Mouse (Mus musculus) heart, embryonic 16.5 days (tissue): ENCODE results near the gene Tut7. TPM values are rescaled to one million over a fixed set of nuclear protein-coding genes. Genes with fewer than 3 reads are reported as not detected.

Experiments used
- ATAC-seq: fragments of 200-750 bp; cut with Nextera tagmentation; replicated peaks from 2 replicates; pipeline ENCODE4 v1.8.0; 2017; ENCODE audit warnings: moderate number of reproducible peaks; ENCODE audit not compliant: insufficient read depth, low FRiP score; ENCODE audit errors: extremely low read depth
- H3K27ac ChIP-seq: fragments of 300-500 bp; sonication (generic); 2 replicates; pipeline ENCODE4 v1.5.1; 2014; ENCODE audit warnings: mild to moderate bottlenecking, low read length, control low read depth, moderate library complexity
- H3K27me3 ChIP-seq: fragments of 300-500 bp; sonication (generic); 2 replicates; pipeline ENCODE4 v1.6.1; 2014; ENCODE audit warnings: low read length, mixed read lengths; ENCODE audit not compliant: control insufficient read depth, insufficient read depth
- H3K36me3 ChIP-seq: fragments of 300-500 bp; sonication (generic); 2 replicates; pipeline ENCODE4 v1.6.1; 2014; ENCODE audit not compliant: control insufficient read depth, insufficient read depth
- H3K4me1 ChIP-seq: fragments of 300-500 bp; sonication (generic); 2 replicates; pipeline ENCODE4 v1.6.1; 2014; ENCODE audit warnings: low read length, mixed read lengths; ENCODE audit not compliant: control insufficient read depth, insufficient read depth
- H3K4me2 ChIP-seq: fragments of 300-500 bp; sonication (generic); 2 replicates; pipeline ENCODE4 v1.6.1; 2014; ENCODE audit warnings: low read depth, mild to moderate bottlenecking, control low read depth, low read length
- H3K4me3 ChIP-seq: fragments of 300-500 bp; sonication (generic); 2 replicates; pipeline ENCODE4 v1.5.1; 2014; ENCODE audit warnings: mild to moderate bottlenecking, control low read depth, low read length
- H3K9ac ChIP-seq: fragments of 300-500 bp; sonication (generic); 2 replicates; pipeline ENCODE4 v1.6.1; 2014; ENCODE audit warnings: low read length, control low read depth
- H3K9me3 ChIP-seq: fragments of 300-500 bp; sonication (generic); replicated peaks from 2 replicates; pipeline ENCODE4 v1.6.1; 2016; ENCODE audit warnings: low read length; ENCODE audit not compliant: control insufficient read depth
- WGBS: fragments of 180-500 bp; shearing (Covaris S2); extraction: QIAGEN DNeasy Blood & Tissue Kit; methylation state at CpG from one replicate; pipeline ENCODE4 v1.1.7; 2014; 5-methylcytosine and 5-hydroxymethylcytosine counted together
- polyA plus RNA-seq: library from polyadenylated mRNA; unstranded; fragments of >200 nt; fragmentation: Nextera tagmentation; extraction: Ambion mirVana; gene quantifications from 2 replicates; pipeline ENCODE4 v1.2.1, GENCODE M21; 2015

Tut7 gene
- polyA plus RNA-seq, 1 experiment from 2014 or later: 32.7 TPM

GRCm38 (mm10) chr13:59762791-59763190 lies 60.2 kb downstream of the Tut7 start:
- Histone ChIP-seq H3K4me2 (no peak overlapping the region), H3K4me3 (no peak overlapping the region), H3K4me1 (peaks cover 30% of the 10 kb centered on the region), H3K9me3 (no peaks in the 10 kb centered on the region), H3K9ac (no peak overlapping the region), H3K27me3 (no peaks in the 10 kb centered on the region), H3K27ac (no peak overlapping the region), H3K36me3 (peaks cover 43% of the 10 kb centered on the region)
- 83% methylated on average over 7 of the region's 7 CpGs for WGBS
- ATAC-seq: no peak

DNA sequence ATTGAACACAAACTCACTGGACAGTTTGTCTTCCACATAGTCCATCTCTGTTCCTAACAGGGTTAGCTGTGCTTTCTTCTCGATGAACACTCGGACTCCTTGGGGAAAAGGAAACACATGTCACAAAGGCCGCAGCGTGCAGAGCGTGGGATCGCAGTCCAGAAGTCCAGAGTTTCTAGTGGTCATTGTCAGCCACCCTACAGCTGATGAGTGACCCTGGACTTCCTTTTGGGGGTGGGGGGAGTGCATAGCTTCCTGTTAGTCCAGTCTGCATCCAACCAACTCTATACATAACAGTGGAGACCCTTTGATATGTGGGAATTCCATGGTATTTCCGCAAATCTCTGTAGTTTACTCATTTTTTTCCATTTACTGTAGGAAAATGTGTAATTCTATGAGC lies 66.0 kb downstream of the Tut7 start:
- ATAC-seq: 0 out of 2 replicates have a peak, but pooled peaks have one; percentile 25
- H3K9ac ChIP-seq: no peak overlapping the region
- no peak overlapping the region for H3K27ac ChIP-seq
- 78% methylated on average over 7 of the region's 7 CpGs for WGBS
- no peaks in the 10 kb centered on the region for H3K27me3 ChIP-seq
- H3K4me1 ChIP-seq: peaks cover 3% of the 10 kb centered on the region; the same call in 1 of the 2 replicates
- peaks cover 41% of the 10 kb centered on the region for H3K36me3 ChIP-seq
- no peak overlapping the region for H3K4me3 ChIP-seq
- no peak overlapping the region for H3K4me2 ChIP-seq
- no peaks in the 10 kb centered on the region for H3K9me3 ChIP-seq

DNA sequence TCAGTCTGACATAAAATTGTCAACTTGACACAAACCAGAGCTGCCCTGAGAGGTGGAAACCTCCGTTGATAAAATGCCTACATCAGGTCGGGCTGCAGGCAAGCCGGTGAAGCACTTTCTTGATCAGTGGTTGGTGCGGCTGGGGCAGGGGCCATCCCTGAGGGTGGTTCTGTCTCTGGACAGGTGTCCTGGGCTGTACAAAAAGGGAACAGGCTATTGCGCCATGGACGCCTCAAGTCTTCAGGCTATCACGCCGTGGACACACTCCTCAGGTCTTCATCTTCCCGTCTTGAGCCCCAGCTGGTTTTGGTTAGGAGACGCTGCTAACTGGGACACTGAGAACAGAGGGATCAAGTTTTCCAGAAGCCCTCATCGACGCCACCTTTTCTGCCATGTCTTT lies 72.6 kb downstream of the Tut7 start:
- no peaks in the 10 kb centered on the region for H3K27me3 ChIP-seq
- H3K4me3 ChIP-seq: no peak overlapping the region
- 61% methylated on average over 12 of the region's 12 CpGs for WGBS
- H3K9ac ChIP-seq: no peak overlapping the region
- ATAC-seq: no peak
- H3K4me2 ChIP-seq: no peak overlapping the region
- no peak overlapping the region for H3K27ac ChIP-seq
- no peaks in the 10 kb centered on the region for H3K9me3 ChIP-seq
- peaks cover 7% of the 10 kb centered on the region for H3K36me3 ChIP-seq
- H3K4me1 ChIP-seq: no peaks in the 10 kb centered on the region

DNA sequence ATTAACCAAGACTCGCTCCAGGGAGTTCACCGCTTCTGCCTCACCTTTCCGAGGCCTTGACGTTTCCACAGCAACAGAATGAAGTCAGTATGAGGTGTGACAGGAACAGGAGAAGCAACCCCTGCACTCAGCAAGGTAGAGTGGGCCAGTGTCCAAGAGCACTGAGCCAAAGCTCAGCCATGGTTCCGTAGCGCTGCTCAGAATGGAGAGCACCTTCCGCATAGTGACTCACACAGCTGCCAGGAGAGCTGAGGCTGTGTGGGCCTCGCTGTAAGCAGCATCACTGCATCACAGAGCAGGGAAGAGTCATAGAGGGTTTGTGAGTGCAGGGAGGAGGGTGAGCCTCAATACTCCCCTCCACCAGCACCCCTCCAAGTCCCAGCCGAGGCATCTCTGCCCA lies 76.2 kb downstream of the Tut7 start, which contains the start of gene 1700014D04Rik:
Gene 1700014D04Rik (minus strand): TSS at position 42 of the 400 bp plus-strand sequence.
- ATAC-seq: no peak
- no peak within 1 kb of the TSS for H3K9ac ChIP-seq
- H3K4me1 ChIP-seq: no peaks in the 10 kb centered on the region
- no peaks in the 10 kb centered on the region for H3K9me3 ChIP-seq
- 81% methylated on average over 9 of the region's 9 CpGs for WGBS
- H3K27me3 ChIP-seq: no peaks in the 10 kb centered on the region
- H3K27ac ChIP-seq: no peak within 1 kb of the TSS
- no peak within 1 kb of the TSS for H3K4me2 ChIP-seq
- no peak within 1 kb of the TSS for H3K4me3 ChIP-seq
- no peaks in the 10 kb centered on the region for H3K36me3 ChIP-seq

DNA sequence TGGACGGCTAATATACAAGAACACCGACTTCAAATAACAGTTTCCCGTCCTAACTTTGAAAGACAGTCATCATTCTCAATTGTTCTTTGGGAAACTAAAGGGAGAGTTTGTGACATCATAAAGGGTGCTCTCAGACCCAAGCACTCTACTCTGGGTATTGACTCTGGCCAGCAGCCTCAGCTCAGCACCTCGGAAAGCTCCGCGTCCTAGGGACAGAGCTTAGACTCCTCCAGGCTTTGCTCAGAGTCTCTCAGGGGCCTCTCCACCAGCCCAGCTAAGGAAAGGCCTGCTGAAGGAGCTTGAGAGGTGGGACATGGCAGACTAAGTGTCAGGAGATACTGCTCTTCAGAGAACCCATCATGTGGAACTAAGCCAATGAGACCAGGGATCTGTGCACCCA lies 76.8 kb downstream of the Tut7 start:
- H3K36me3 ChIP-seq: no peaks in the 10 kb centered on the region
- H3K4me2 ChIP-seq: no peak overlapping the region
- ATAC-seq: no peak
- H3K4me1 ChIP-seq: peaks cover 1% of the 10 kb centered on the region
- H3K27ac ChIP-seq: no peak overlapping the region
- H3K27me3 ChIP-seq: no peaks in the 10 kb centered on the region
- no peaks in the 10 kb centered on the region for H3K9me3 ChIP-seq
- 59% methylated on average over 6 of the region's 6 CpGs for WGBS
- no peak overlapping the region for H3K9ac ChIP-seq
- no peak overlapping the region for H3K4me3 ChIP-seq

DNA sequence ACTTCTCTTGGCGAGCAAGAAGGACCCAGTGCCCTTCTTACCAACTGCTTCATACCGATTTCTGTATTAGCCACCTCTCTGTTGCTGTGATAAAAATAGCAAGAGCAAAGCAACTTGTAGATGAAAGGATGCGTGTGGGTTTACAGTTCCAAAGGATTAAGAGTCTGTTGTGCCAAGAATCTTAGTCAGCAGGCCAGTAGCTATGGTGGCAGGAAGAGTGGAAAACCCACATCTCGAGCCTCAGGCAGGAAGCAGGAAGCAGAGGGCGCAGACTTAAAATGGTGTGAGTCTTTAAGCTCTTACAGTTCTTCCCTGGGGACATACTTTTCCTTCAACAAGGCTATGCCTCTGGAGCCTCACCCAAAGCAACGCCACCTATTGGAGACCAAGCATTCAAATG lies 77.5 kb downstream of the Tut7 start:
- WGBS: 70% methylated on average over 6 of the region's 6 CpGs
- ATAC-seq: no peak
- H3K4me3 ChIP-seq: no peak overlapping the region

GRCm38 (mm10) chr13:59741697-59742096 lies 81.2 kb downstream of the Tut7 start:
- no peaks in the 10 kb centered on the region for H3K9me3 ChIP-seq
- H3K27ac ChIP-seq: no peak overlapping the region
- no peak overlapping the region for H3K4me2 ChIP-seq
- H3K27me3 ChIP-seq: no peaks in the 10 kb centered on the region
- H3K9ac ChIP-seq: no peak overlapping the region
- H3K4me3 ChIP-seq: no peak overlapping the region
- no peak for ATAC-seq
- H3K4me1 ChIP-seq: peaks cover 5% of the 10 kb centered on the region
- no peaks in the 10 kb centered on the region for H3K36me3 ChIP-seq
- WGBS: 69% methylated on average over 10 of the region's 10 CpGs

More for the DNA sequence above, 77.5 kb downstream of the Tut7 start:
- Histone ChIP-seq H3K36me3 (no peaks in the 10 kb centered on the region), H3K27me3 (no peaks in the 10 kb centered on the region), H3K9me3 (no peaks in the 10 kb centered on the region), H3K27ac (no peak overlapping the region), H3K4me2 (no peak overlapping the region), H3K9ac (no peak overlapping the region), H3K4me1 (peaks cover 5% of the 10 kb centered on the region)

- H3K4me2 ChIP-seq: peak overlapping the region; percentile 24; the same call in 1 of the 2 replicates
- H3K9me3 ChIP-seq: no peaks in the 10 kb centered on the region
- no peaks in the 10 kb centered on the region for H3K27me3 ChIP-seq
- H3K27ac ChIP-seq: no peak overlapping the region
- WGBS: 41% methylated on average over 11 of the region's 11 CpGs
- peaks cover 5% of the 10 kb centered on the region for H3K4me1 ChIP-seq
- H3K9ac ChIP-seq: no peak overlapping the region
- H3K36me3 ChIP-seq: no peaks in the 10 kb centered on the region
- ATAC-seq: no peak
- no peak overlapping the region for H3K4me3 ChIP-seq
Observed at GRCm38 (mm10) chr13:59741096-59741495, 81.9 kb downstream of the Tut7 start.

DNA sequence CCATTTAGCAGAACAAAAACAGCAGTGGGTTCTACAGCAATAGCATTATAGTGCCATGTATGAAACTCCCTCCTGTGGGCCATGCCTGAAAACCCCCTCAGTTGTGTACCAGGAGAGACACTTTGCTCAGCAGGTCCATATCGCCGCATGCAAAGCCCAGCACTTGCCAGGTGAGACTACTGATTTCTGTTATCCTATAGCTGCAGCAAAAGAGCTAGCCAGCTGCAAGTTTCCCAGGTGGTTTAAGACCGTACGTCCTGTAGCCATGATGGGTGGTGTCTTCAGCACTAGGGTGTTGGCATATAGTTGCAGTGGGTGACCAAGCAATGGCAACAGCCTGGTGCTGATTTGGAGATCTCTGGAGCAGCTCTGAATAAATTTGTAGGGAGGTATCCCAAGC lies 83.5 kb downstream of the Tut7 start:
- no peak for ATAC-seq
- Histone ChIP-seq H3K27ac (no peak overlapping the region), H3K4me2 (no peak overlapping the region), H3K9me3 (no peaks in the 10 kb centered on the region), H3K4me3 (no peak overlapping the region), H3K9ac (no peak overlapping the region), H3K36me3 (no peaks in the 10 kb centered on the region), H3K27me3 (no peaks in the 10 kb centered on the region), H3K4me1 (peaks cover 5% of the 10 kb centered on the region)
- WGBS: 87% methylated on average over 4 of the region's 4 CpGs
